Mouse (Mus musculus): ENCODE measurements around the gene Plaur.

DNA sequence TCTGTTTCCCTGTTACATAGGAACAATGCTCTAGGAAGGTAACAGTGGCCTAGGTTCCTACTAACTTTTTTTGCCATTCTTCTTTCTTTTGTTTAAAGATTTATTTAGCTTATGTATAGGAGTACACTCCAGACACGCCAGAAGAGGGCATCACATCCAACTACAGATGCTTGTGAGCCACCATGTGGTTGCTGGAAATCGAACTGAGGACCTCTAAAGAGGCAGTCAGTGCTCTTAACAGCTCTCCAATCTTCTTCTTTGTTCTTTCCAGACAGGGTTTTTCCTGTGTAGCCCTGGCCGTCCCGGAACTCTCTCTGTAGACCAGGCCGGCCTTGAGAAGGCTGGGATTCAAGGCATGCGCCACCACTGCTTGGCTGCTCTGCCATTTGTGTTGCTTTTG lies 62.7 kb downstream of the Plaur start:
- TF ChIP-seq CTCF (IDR thresholded peaks at IDR 0.05; ENCODE audit: control insufficient read depth, insufficient read depth, low read length) (peak; percentile 1; the same call in 1 of the 2 replicates), POLR2A (IDR thresholded peaks at IDR 0.05; ENCODE audit: borderline replicate concordance, control insufficient read depth, low read depth, low read length) (no peak)

Data from bone marrow, adult 2 months (tissue).